Mouse (Mus musculus): ENCODE measurements around the gene Myo1d. TPM values are rescaled to one million over a fixed set of nuclear protein-coding genes. Genes with fewer than 3 reads are reported as not detected.

Gene Myo1d
- polyA plus RNA-seq, 1 experiment from 2014 or later, result 1.9 TPM

DNA sequence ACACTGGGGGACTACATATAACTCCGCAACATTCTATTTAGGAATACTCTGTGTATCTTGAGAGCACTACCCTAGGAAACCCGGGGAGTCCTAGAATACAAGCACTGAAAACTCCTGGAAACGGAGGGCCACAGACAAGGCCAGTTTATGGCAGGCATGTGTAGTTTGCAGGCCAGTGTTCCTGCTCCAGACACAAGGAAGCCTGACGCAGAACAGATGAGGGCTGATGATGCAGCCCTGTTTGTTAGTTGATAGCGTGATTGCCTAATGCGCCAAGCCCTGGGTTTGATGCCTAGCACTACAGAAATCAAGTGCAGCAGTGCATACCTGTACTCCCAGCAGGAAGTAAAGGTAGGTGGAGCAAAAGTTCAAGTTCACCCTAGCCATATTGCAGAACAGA lies 1.7 kb downstream of the Myo1d start:
- peaks cover 12% of the 10 kb centered on the region for H3K4me1 ChIP-seq
- H3K9me3 ChIP-seq, result no peaks in the 10 kb centered on the region
- 69% methylated on average over 6 of the region's 6 CpGs for WGBS
- no peak overlapping the region for H3K4me3 ChIP-seq
- no peak for ATAC-seq (replicated peaks)
- H3K27ac ChIP-seq (replicated peaks), result no peak overlapping the region
- H3K27me3 ChIP-seq, result no peaks in the 10 kb centered on the region
- H3K36me3 ChIP-seq, result no peaks in the 10 kb centered on the region
- no peak overlapping the region for H3K9ac ChIP-seq (replicated peaks)
- no peak overlapping the region for H3K4me2 ChIP-seq (replicated peaks)

DNA sequence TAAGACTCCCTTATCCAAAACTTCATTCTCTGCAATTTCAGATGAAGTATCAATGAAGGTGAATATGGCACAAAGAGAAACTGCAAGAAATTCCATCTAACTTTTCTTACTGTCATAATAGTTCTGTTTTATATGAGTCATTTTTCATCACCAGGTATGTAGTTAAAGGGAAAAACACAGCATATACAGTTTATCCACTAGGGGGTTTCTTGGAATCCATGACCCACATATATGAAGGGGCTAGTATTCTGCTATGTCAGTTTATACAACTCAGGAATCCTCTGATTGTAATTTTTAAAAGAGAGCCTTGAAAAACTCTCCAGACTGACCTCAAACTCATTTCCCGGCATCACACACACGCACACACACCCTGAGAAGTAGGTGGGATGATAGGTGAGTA lies 2.1 kb downstream of the Myo1d start:
- Histone ChIP-seq H3K36me3 (no peaks in the 10 kb centered on the region), H3K4me1 (peaks cover 12% of the 10 kb centered on the region), H3K9me3 (no peaks in the 10 kb centered on the region), H3K4me2 (replicated peaks) (no peak overlapping the region), H3K27ac (replicated peaks) (no peak overlapping the region), H3K9ac (replicated peaks) (no peak overlapping the region), H3K4me3 (no peak overlapping the region), H3K27me3 (no peaks in the 10 kb centered on the region)
- no peak for ATAC-seq (replicated peaks)
- WGBS, result 86% methylated on average over 2 of the region's 2 CpGs

DNA sequence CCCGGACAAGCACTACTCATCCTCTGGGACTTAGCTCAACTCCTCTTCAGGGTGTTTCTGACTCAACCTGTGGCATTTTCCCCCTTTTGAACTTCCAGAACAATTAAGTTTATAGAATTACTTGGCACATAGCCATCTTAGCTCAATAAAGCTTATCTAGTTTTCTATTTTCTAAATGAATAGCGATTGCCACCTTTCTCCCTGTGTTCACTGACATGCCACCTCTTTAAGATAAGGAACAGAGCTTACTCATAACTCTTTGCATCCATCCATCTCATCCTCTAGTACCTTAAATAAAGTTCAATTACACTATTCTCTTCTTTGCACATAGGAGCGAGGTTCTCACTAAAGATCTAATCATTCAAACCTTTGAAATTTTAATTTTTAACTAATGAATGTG lies 4.3 kb downstream of the Myo1d start:
- no peak overlapping the region for H3K4me2 ChIP-seq (replicated peaks)
- H3K27me3 ChIP-seq, result no peaks in the 10 kb centered on the region
- no peak overlapping the region for H3K4me3 ChIP-seq
- H3K36me3 ChIP-seq, result no peaks in the 10 kb centered on the region
- ATAC-seq (replicated peaks), result no peak
- 70% methylated on average over 3 of the region's 3 CpGs for WGBS
- H3K9ac ChIP-seq (replicated peaks), result no peak overlapping the region
- peaks cover 12% of the 10 kb centered on the region for H3K4me1 ChIP-seq
- no peak overlapping the region for H3K27ac ChIP-seq (replicated peaks)
- H3K9me3 ChIP-seq, result no peaks in the 10 kb centered on the region

DNA sequence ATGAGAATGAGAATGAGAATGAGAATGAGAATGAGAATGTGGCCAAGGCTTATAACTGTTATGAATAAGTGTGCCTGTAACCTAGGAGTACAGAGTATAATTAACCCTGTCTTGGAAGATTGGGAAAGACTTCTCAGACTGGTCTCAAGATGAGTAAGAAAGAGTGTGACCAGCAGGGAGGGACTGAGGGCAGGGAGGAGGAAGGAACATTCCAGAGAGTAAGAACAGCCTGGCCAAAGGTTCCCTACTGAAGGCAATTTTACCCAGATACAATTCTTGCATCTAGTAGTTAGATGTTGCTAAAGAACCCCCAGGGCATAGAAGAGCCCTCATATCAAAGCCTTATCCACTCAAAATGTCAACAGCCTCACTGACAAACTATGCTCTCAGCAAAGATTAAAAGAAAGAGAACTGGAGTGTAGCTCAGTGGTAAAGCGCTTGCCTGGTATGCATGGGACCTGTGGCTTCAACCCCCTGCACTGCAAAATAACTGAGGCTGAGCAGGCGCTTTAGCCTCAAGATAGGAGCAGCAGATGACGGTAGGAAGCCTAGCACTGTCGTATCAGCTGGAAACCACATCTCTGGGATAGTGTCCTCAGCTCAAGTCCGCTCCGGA lies 7.1 kb downstream of the Myo1d start:
- WGBS, result 83% methylated on average over 6 of the region's 6 CpGs
- Histone ChIP-seq H3K9ac (replicated peaks) (no peak overlapping the region), H3K27ac (replicated peaks) (no peak overlapping the region), H3K36me3 (no peaks in the 10 kb centered on the region), H3K4me1 (no peaks in the 10 kb centered on the region), H3K9me3 (no peaks in the 10 kb centered on the region), H3K4me2 (replicated peaks) (no peak overlapping the region), H3K4me3 (no peak overlapping the region), H3K27me3 (no peaks in the 10 kb centered on the region)
- no peak for ATAC-seq (replicated peaks)

GRCm38 (mm10) chr11:80771596-80772250 lies 8.1 kb downstream of the Myo1d start:
- Histone ChIP-seq H3K4me2 (replicated peaks) (no peak overlapping the region), H3K27me3 (no peaks in the 10 kb centered on the region), H3K27ac (replicated peaks) (no peak overlapping the region), H3K9ac (replicated peaks) (no peak overlapping the region), H3K4me3 (no peak overlapping the region), H3K9me3 (no peaks in the 10 kb centered on the region), H3K4me1 (no peaks in the 10 kb centered on the region), H3K36me3 (no peaks in the 10 kb centered on the region)
- WGBS, result 81% methylated on average over 5 of the region's 5 CpGs
- no peak for ATAC-seq (replicated peaks)

DNA sequence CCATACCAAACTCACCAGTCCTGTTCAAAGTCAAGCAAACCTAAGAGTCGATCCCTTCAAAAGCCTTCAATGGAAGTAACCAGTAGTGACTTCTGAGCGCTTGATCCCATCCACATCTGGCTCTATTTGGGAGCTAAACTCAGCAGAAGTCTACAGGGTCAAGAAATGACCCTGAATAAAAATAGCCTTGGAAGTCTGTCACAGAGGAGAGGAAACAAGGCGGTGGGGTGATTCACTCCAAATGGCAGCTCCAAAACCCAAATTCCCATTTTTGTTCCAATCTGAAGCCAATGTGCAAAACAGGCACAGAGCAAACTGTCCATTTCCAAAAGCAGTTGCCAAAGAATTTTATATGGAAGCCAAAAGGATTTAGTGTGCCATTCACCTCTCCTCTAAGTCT lies 8.6 kb downstream of the Myo1d start:
- no peak overlapping the region for H3K4me2 ChIP-seq (replicated peaks)
- H3K9me3 ChIP-seq, result no peaks in the 10 kb centered on the region
- no peaks in the 10 kb centered on the region for H3K4me1 ChIP-seq
- ATAC-seq (replicated peaks), result no peak
- no peaks in the 10 kb centered on the region for H3K36me3 ChIP-seq
- no peaks in the 10 kb centered on the region for H3K27me3 ChIP-seq
- whole genome bisulfite sequencing, result 84% methylated on average over 3 of the region's 3 CpGs
- no peak overlapping the region for H3K27ac ChIP-seq (replicated peaks)
- no peak overlapping the region for H3K4me3 ChIP-seq
- no peak overlapping the region for H3K9ac ChIP-seq (replicated peaks)

DNA sequence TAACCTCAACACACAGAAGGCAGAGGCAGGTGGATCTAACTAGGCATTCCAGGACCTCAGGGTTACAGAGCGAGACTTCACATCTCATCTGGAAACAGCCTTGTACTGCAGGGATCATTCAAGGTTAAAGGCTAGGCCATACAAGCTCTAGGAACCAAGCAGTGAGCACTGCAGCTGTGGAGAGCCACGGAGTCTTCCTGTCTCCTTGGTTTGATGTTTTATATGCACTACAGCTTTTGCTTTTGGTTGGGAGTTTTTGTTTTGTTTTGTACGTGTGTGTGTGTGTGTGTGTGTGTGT lies 12.6 kb downstream of the Myo1d start:
- H3K27ac ChIP-seq (replicated peaks), result no peak overlapping the region
- no peaks in the 10 kb centered on the region for H3K36me3 ChIP-seq
- 81% methylated on average over 3 of the region's 3 CpGs for WGBS

GRCm38 (mm10) chr11:80766472-80767319 lies 13.1 kb downstream of the Myo1d start:
- Histone ChIP-seq H3K9me3 (no peaks in the 10 kb centered on the region), H3K36me3 (no peaks in the 10 kb centered on the region), H3K27me3 (no peaks in the 10 kb centered on the region), H3K27ac (replicated peaks) (no peak overlapping the region), H3K4me2 (replicated peaks) (no peak overlapping the region), H3K9ac (replicated peaks) (no peak overlapping the region), H3K4me1 (no peaks in the 10 kb centered on the region), H3K4me3 (no peak overlapping the region)
- no peak for ATAC-seq (replicated peaks)
- 87% methylated on average over 6 of the region's 6 CpGs for WGBS

More for the DNA sequence above, 12.6 kb downstream of the Myo1d start:
- no peaks in the 10 kb centered on the region for H3K27me3 ChIP-seq
- H3K4me1 ChIP-seq, result no peaks in the 10 kb centered on the region
- no peaks in the 10 kb centered on the region for H3K9me3 ChIP-seq
- H3K4me3 ChIP-seq, result no peak overlapping the region
- H3K9ac ChIP-seq (replicated peaks), result no peak overlapping the region
- H3K4me2 ChIP-seq (replicated peaks), result no peak overlapping the region
- no peak for ATAC-seq (replicated peaks)

- Histone ChIP-seq H3K36me3 (no peaks in the 10 kb centered on the region), H3K4me3 (no peak overlapping the region), H3K4me1 (no peaks in the 10 kb centered on the region), H3K9ac (replicated peaks) (no peak overlapping the region), H3K27me3 (no peaks in the 10 kb centered on the region), H3K4me2 (replicated peaks) (no peak overlapping the region), H3K27ac (replicated peaks) (no peak overlapping the region), H3K9me3 (no peaks in the 10 kb centered on the region)
- no peak for ATAC-seq (replicated peaks)
- 86% methylated on average over 4 of the region's 4 CpGs for WGBS
These were observed 13.8 kb downstream of the Myo1d start for GRCm38 (mm10) chr11:80766068-80766467.

- H3K9me3 ChIP-seq, result no peaks in the 10 kb centered on the region
- ATAC-seq (replicated peaks), result no peak
- no peak overlapping the region for H3K4me2 ChIP-seq (replicated peaks)
- whole genome bisulfite sequencing, result 80% methylated on average over 4 of the region's 4 CpGs
- H3K9ac ChIP-seq (replicated peaks), result no peak overlapping the region
- no peak overlapping the region for H3K4me3 ChIP-seq
- H3K27me3 ChIP-seq, result no peaks in the 10 kb centered on the region
- no peaks in the 10 kb centered on the region for H3K36me3 ChIP-seq
- H3K27ac ChIP-seq (replicated peaks), result no peak overlapping the region
- no peaks in the 10 kb centered on the region for H3K4me1 ChIP-seq
These were observed 17.8 kb downstream of the Myo1d start for GRCm38 (mm10) chr11:80762066-80762465.

- H3K27me3 ChIP-seq, result no peaks in the 10 kb centered on the region
- H3K4me1 ChIP-seq, result no peaks in the 10 kb centered on the region
- no peak overlapping the region for H3K9ac ChIP-seq (replicated peaks)
- H3K27ac ChIP-seq (replicated peaks), result no peak overlapping the region
- no peak overlapping the region for H3K4me2 ChIP-seq (replicated peaks)
- no peaks in the 10 kb centered on the region for H3K36me3 ChIP-seq
- no peak for ATAC-seq (replicated peaks)
- H3K9me3 ChIP-seq, result no peaks in the 10 kb centered on the region
- no peak overlapping the region for H3K4me3 ChIP-seq
- 70% methylated on average over 3 of the region's 3 CpGs for WGBS
These were observed 18.4 kb downstream of the Myo1d start for GRCm38 (mm10) chr11:80761285-80761974.

- no peaks in the 10 kb centered on the region for H3K27me3 ChIP-seq
- no peak overlapping the region for H3K4me3 ChIP-seq
- 92% methylated on average over 3 of the region's 3 CpGs for WGBS
- no peak for ATAC-seq (replicated peaks)
- H3K4me1 ChIP-seq, result no peaks in the 10 kb centered on the region
- no peaks in the 10 kb centered on the region for H3K36me3 ChIP-seq
- no peaks in the 10 kb centered on the region for H3K9me3 ChIP-seq
- no peak overlapping the region for H3K4me2 ChIP-seq (replicated peaks)
- H3K9ac ChIP-seq (replicated peaks), result no peak overlapping the region
- no peak overlapping the region for H3K27ac ChIP-seq (replicated peaks)
These were observed 20.8 kb downstream of the Myo1d start for GRCm38 (mm10) chr11:80759023-80759422.
